18 mouse cellular contexts compared by ENCODE assay signal in genomic region chr14:16728175-16728838, GRCm38 (mm10).
A peak's percentile ranks its signal among the peaks of the same experiment; 100 is the strongest.
DNase-seq lines count a peak whose midpoint lies in the region; ATAC-seq and TF ChIP-seq lines count a peak whose summit lies in the region.
"Had no signal": no experiment of that assay in that cellular context is flagged by ENCODE, and none has a peak within 500 bp of the region (broad histone marks: within the 10 kb centered on the region; RNA-seq: fewer than 3 reads in every experiment).

No protein-coding gene starts in this region.

- H3K4me2 ChIP-seq in lung, embryonic 14.5 days = no peak overlapping the region
- H3K4me2 ChIP-seq in kidney, postnatal 0 days (ENCODE audit: low read length) = no peak overlapping the region

- DNase-seq in heart, embryonic 10.5 days (ENCODE audit: low spot score) = peak; percentile 47
- no peak for DNase-seq in heart, postnatal 25 days (ENCODE audit: low spot score)
- peak; percentile 67 for DNase-seq in lung, embryonic 14.5 days
- DNase-seq in lung, postnatal 25 days (ENCODE audit: low spot score) = no peak
- peak; percentile 46 for DNase-seq in Muller cell, postnatal 12 days (ENCODE audit: inconsistent ontology term)
- DNase-seq in kidney, postnatal 0 days (ENCODE audit: low spot score) = peak; percentile 83
- no peak for DNase-seq in left cerebral cortex, postnatal 14 days (ENCODE audit: low spot score in 2 of 2)
- no peak for DNase-seq in ovary, postnatal 36 days (ENCODE audit: low spot score)
- DNase-seq: adrenal gland, postnatal 14 days; cerebellum, adult 2 months; heart, adult 11 months; lung, adult 18-20 months; retina, postnatal 1 day; thymus, adult 2 months had no signal

- H3K36me3 ChIP-seq in heart, embryonic 10.5 days = no peaks in the 10 kb centered on the region
- no peaks in the 10 kb centered on the region for H3K36me3 ChIP-seq in lung, embryonic 14.5 days (ENCODE audit: insufficient read depth)
- H3K36me3 ChIP-seq in kidney, postnatal 0 days (ENCODE audit: insufficient read depth, low read length) = no peaks in the 10 kb centered on the region
- H3K36me3 ChIP-seq: hindbrain, embryonic 10.5 days had no signal

- H3K9ac ChIP-seq in lung, embryonic 14.5 days = no peak overlapping the region
- H3K9ac ChIP-seq in kidney, postnatal 0 days (ENCODE audit: low read depth, low read length) = no peak overlapping the region

- intact Hi-C loops in heart, postnatal 25 days (cut with DNase I) = no loop called here
- intact Hi-C loops in left cerebral cortex, postnatal 14 days (cut with DNase I) = no loop called here

- no peak overlapping the region for H3K27ac ChIP-seq in heart, embryonic 10.5 days
- H3K27ac ChIP-seq in lung, embryonic 14.5 days (ENCODE audit: low read depth) = no peak overlapping the region
- no peak overlapping the region for H3K27ac ChIP-seq in kidney, postnatal 0 days
- H3K27ac ChIP-seq: hindbrain, embryonic 10.5 days had no signal

- peaks cover 4% of the 10 kb centered on the region; the same call in 1 of the 2 replicates for H3K4me1 ChIP-seq in heart, embryonic 10.5 days
- no peaks in the 10 kb centered on the region; the same call in 1 of the 2 replicates for H3K4me1 ChIP-seq in lung, embryonic 14.5 days (ENCODE audit: insufficient read depth)
- no peaks in the 10 kb centered on the region for H3K4me1 ChIP-seq in kidney, postnatal 0 days (replicated peaks; ENCODE audit: insufficient read depth, low read length)

- H3K4me3 ChIP-seq in heart, embryonic 10.5 days = no peak overlapping the region
- H3K4me3 ChIP-seq in lung, embryonic 14.5 days (ENCODE audit: low read depth, low read length) = no peak overlapping the region
- no peak overlapping the region for H3K4me3 ChIP-seq in kidney, postnatal 0 days (replicated peaks; ENCODE audit: low read depth, low read length)
- H3K4me3 ChIP-seq: hindbrain, embryonic 10.5 days; myocyte had no signal

- no peaks in the 10 kb centered on the region for H3K27me3 ChIP-seq in heart, embryonic 10.5 days (ENCODE audit: insufficient read depth, poor library complexity, severe bottlenecking)
- H3K27me3 ChIP-seq in lung, embryonic 14.5 days (ENCODE audit: insufficient read depth, low read length) = no peaks in the 10 kb centered on the region
- H3K27me3 ChIP-seq in kidney, postnatal 0 days (ENCODE audit: insufficient read depth, low read length) = no peaks in the 10 kb centered on the region
- H3K27me3 ChIP-seq: CH12.LX had no signal

- H3K9me3 ChIP-seq in heart, embryonic 10.5 days = no peaks in the 10 kb centered on the region
- H3K9me3 ChIP-seq in lung, embryonic 14.5 days (ENCODE audit: low read depth, low read length) = no peaks in the 10 kb centered on the region
- no peaks in the 10 kb centered on the region for H3K9me3 ChIP-seq in kidney, postnatal 0 days (replicated peaks; ENCODE audit: low read length)

- no peak for TF ChIP-seq CTCF in lung, embryonic 14.5 days (IDR thresholded peaks at IDR 0.05; ENCODE audit: low read depth)
- no peak for TF ChIP-seq CTCF in kidney, postnatal 0 days (IDR thresholded peaks at IDR 0.05; ENCODE audit: low read depth)

- ATAC-seq in lung, embryonic 14.5 days (ENCODE audit: insufficient read depth) = peak; percentile 85
- ATAC-seq in kidney, postnatal 0 days (replicated peaks; ENCODE audit: low FRiP score, low read depth) = peak; percentile 68; the same call in 1 of the 2 replicates
- ATAC-seq: forebrain, embryonic 16.5 days had no signal

- WGBS in heart, embryonic 10.5 days = 88% methylated on average over 2 of the region's 2 CpGs
- WGBS in lung, embryonic 14.5 days = 84% methylated on average over 2 of the region's 2 CpGs
- 89% methylated on average over 2 of the region's 2 CpGs for WGBS in kidney, postnatal 0 days

Comparison
In these comparisons a context has a peak if more than half of its experiments do, and no peak if none do; other contexts are left out.
1. DNase-seq: peak in heart, embryonic 10.5 days (single experiment), lung, embryonic 14.5 days (single experiment), Muller cell, postnatal 12 days (single experiment) and kidney, postnatal 0 days (single experiment); none in heart, postnatal 25 days (single experiment), lung, postnatal 25 days (single experiment), left cerebral cortex, postnatal 14 days (0 of 2) and ovary, postnatal 36 days (single experiment).